Mouse (Mus musculus): ENCODE results near the gene Cacna2d3. TPM values are rescaled to one million over a fixed set of nuclear protein-coding genes. Genes with fewer than 3 reads are reported as not detected.

The Cacna2d3 gene
- total and polyA plus RNA-seq, 3 experiments: not detected

DNA sequence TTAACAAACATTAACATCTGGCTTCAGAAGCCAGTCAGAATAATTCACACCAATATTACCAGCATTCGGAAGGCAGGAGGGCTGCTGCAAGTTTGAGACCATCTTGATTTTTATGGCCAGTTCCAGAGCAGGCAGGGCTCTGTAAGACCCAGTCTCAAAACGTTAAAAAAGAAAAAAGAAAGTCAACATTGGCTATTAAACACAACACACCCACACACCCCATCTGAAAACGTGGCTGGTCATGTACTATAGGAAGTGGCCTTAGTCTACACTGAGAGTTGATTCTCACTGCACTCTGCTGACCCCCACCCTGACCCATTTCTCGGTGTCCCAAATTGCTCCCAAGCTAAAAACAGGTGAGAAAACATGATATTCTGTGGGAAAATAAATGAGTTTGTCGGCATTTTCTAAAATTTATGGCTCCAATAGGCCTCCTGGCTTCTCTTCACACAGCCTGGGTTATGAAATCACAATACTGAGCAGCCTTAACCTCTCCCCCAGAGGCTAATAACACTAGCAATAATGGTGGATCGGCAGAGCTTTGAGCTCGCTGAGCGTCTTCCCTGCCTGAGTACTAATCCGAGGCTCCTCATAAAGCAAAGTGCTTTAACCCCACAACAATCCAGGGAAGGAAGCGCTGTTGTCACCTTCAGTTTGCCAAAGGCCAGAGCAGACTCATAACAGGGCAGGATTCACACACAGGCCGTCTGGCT, 160.4 kb downstream of the Cacna2d3 start:
- H3K9me3 ChIP-seq (replicated peaks; ENCODE audit: insufficient read depth, low read length): no peaks in the 10 kb centered on the region
- no peaks in the 10 kb centered on the region for H3K79me2 ChIP-seq (ENCODE audit: control insufficient read depth, insufficient read depth, low read length, poor library complexity)
- no peaks in the 10 kb centered on the region for H3K27me3 ChIP-seq (ENCODE audit: control insufficient read depth in 1 of 2, insufficient read depth in 2 of 2, low read length in 2 of 2)
- no peak for DNase-seq (ENCODE audit: low read depth, low spot score)
- H3K36me3 ChIP-seq (ENCODE audit: control insufficient read depth in 1 of 2, insufficient read depth in 2 of 2, low read length in 2 of 2): no peaks in the 10 kb centered on the region
- no peak for TF ChIP-seq CTCF (IDR thresholded peaks at IDR 0.05 in 2 of 3, conservative IDR thresholded peaks at IDR 0.05 in 1 of 3; ENCODE audit: control insufficient read depth in 1 of 3, insufficient read depth in 1 of 3, low read depth in 2 of 3, low read length in 3 of 3, poor library complexity in 1 of 3, severe bottlenecking in 1 of 3)
- TF ChIP-seq NRF1 (IDR thresholded peaks at IDR 0.05; ENCODE audit: insufficient read depth, low read depth, low read length, poor library complexity, severe bottlenecking): no peak
- no peak for TF ChIP-seq UBTF (IDR thresholded peaks at IDR 0.05; ENCODE audit: borderline replicate concordance, insufficient read depth, low read depth, low read length)
- no peak for TF ChIP-seq E2F4 (IDR thresholded peaks at IDR 0.05; ENCODE audit: borderline replicate concordance, low read depth, low read length)
- TF ChIP-seq USF1 (IDR thresholded peaks at IDR 0.05; ENCODE audit: low read depth, low read length): no peak
- TF ChIP-seq ZNF384 (IDR thresholded peaks at IDR 0.05; ENCODE audit: low read depth, low read length): no peak
- TF ChIP-seq RCOR1 (IDR thresholded peaks at IDR 0.05; ENCODE audit: low read depth, low read length): no peak
- no peak for TF ChIP-seq GABPA (IDR thresholded peaks at IDR 0.05; ENCODE audit: low read depth, low read length)
- TF ChIP-seq ZC3H11A (IDR thresholded peaks at IDR 0.05; ENCODE audit: low read depth, low read length): no peak
- TF ChIP-seq JUND (IDR thresholded peaks at IDR 0.05; ENCODE audit: low read depth, low read length): no peak
- TF ChIP-seq GATA1 (IDR thresholded peaks at IDR 0.05; ENCODE audit: low read depth, low read length): no peak
- no peak for TF ChIP-seq TBP (IDR thresholded peaks at IDR 0.05; ENCODE audit: low read depth, low read length)
- TF ChIP-seq POLR2AphosphoS2 (IDR thresholded peaks at IDR 0.05; ENCODE audit: low read length): no peak
- no peak for TF ChIP-seq ZMIZ1 (IDR thresholded peaks at IDR 0.05; ENCODE audit: low read depth, low read length)
- no peak for TF ChIP-seq SMC3 (IDR thresholded peaks at IDR 0.05; ENCODE audit: low read depth, low read length)
- TF ChIP-seq MXI1 (IDR thresholded peaks at IDR 0.05; ENCODE audit: low read depth, low read length): no peak
- TF ChIP-seq ZKSCAN1 (IDR thresholded peaks at IDR 0.05; ENCODE audit: low read depth, low read length): no peak
- no peak for TF ChIP-seq MYB (IDR thresholded peaks at IDR 0.05; ENCODE audit: low read depth, low read length)
- TF ChIP-seq EP300 (IDR thresholded peaks at IDR 0.05; ENCODE audit: low read depth in 1 of 2, low read length in 2 of 2): no peak
- no peak for TF ChIP-seq MYC (IDR thresholded peaks at IDR 0.05; ENCODE audit: low read depth, low read length)
- H3K27ac ChIP-seq (ENCODE audit: control insufficient read depth, low read depth, low read length): no peak overlapping the region
- no peak overlapping the region for H3K9ac ChIP-seq (ENCODE audit: control insufficient read depth, low read depth, low read length, poor library complexity, severe bottlenecking)
- H3K4me3 ChIP-seq (ENCODE audit: control insufficient read depth in 1 of 2, insufficient read depth in 1 of 2, low read depth in 2 of 2, low read length in 2 of 2): no peak overlapping the region
- no peaks in the 10 kb centered on the region for H3K4me1 ChIP-seq (ENCODE audit: control insufficient read depth in 1 of 2, insufficient read depth in 2 of 2, low read length in 2 of 2)

DNA sequence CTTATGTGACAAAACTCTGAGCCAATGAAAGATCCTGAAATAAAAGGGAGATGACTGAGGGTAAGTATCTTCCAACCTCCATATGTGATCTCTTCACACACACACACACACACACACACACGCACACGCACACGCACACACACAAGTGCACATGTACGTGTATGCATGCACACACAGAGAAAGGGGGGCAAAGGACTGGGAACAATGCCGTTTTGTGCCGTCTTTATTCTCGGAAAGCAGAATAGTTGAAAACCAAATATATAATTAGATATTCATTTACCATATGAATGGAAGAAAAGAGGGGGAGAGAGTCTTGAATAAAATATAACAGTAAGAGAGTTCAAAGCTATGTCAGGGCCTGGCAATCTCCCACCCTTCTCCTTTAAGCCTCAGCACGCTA, 163.2 kb downstream of the Cacna2d3 start:
- no peaks in the 10 kb centered on the region for H3K9me3 ChIP-seq (replicated peaks; ENCODE audit: insufficient read depth, low read length)
- no peaks in the 10 kb centered on the region for H3K27me3 ChIP-seq (ENCODE audit: control insufficient read depth in 1 of 2, insufficient read depth in 2 of 2, low read length in 2 of 2)
- no peak for DNase-seq (ENCODE audit: low read depth, low spot score)
- H3K4me3 ChIP-seq (ENCODE audit: control insufficient read depth in 1 of 2, insufficient read depth in 1 of 2, low read depth in 2 of 2, low read length in 2 of 2): no peak overlapping the region
- H3K27ac ChIP-seq (ENCODE audit: control insufficient read depth, low read depth, low read length): no peak overlapping the region
- no peaks in the 10 kb centered on the region for H3K36me3 ChIP-seq (ENCODE audit: control insufficient read depth in 1 of 2, insufficient read depth in 2 of 2, low read length in 2 of 2)
- H3K4me1 ChIP-seq (ENCODE audit: control insufficient read depth in 1 of 2, insufficient read depth in 2 of 2, low read length in 2 of 2): no peaks in the 10 kb centered on the region
- H3K79me2 ChIP-seq (ENCODE audit: control insufficient read depth, insufficient read depth, low read length, poor library complexity): no peaks in the 10 kb centered on the region
- no peak overlapping the region for H3K9ac ChIP-seq (ENCODE audit: control insufficient read depth, low read depth, low read length, poor library complexity, severe bottlenecking)
- TF ChIP-seq RAD21 (IDR thresholded peaks at IDR 0.05; ENCODE audit: low read depth, low read length) (no peak), HCFC1 (IDR thresholded peaks at IDR 0.05; ENCODE audit: low read depth, low read length) (no peak), MAZ (IDR thresholded peaks at IDR 0.05; ENCODE audit: low read depth, low read length) (no peak), JUND (IDR thresholded peaks at IDR 0.05; ENCODE audit: low read depth, low read length) (no peak), ELF1 (IDR thresholded peaks at IDR 0.05; ENCODE audit: low read depth, low read length) (no peak), ZKSCAN1 (IDR thresholded peaks at IDR 0.05; ENCODE audit: low read depth, low read length) (no peak), ETS1 (IDR thresholded peaks at IDR 0.05; ENCODE audit: low read depth, low read length) (no peak), ZNF384 (IDR thresholded peaks at IDR 0.05; ENCODE audit: low read depth, low read length) (no peak), USF2 (IDR thresholded peaks at IDR 0.05; ENCODE audit: borderline replicate concordance in 1 of 2, insufficient read depth in 1 of 2, low read depth in 1 of 2, low read length in 2 of 2) (no peak), MAX (IDR thresholded peaks at IDR 0.05; ENCODE audit: low read length) (no peak), MEF2A (IDR thresholded peaks at IDR 0.05; ENCODE audit: extremely low read depth, insufficient replicate concordance, low read depth, low read length, poor library complexity, severe bottlenecking) (no peak), TAL1 (IDR thresholded peaks at IDR 0.05; ENCODE audit: low read length) (no peak), USF1 (IDR thresholded peaks at IDR 0.05; ENCODE audit: low read depth, low read length) (no peak), NELFE (IDR thresholded peaks at IDR 0.05; ENCODE audit: low read depth, low read length) (no peak), ZMIZ1 (IDR thresholded peaks at IDR 0.05; ENCODE audit: low read depth, low read length) (no peak), TCF12 (IDR thresholded peaks at IDR 0.05; ENCODE audit: low read depth, low read length) (no peak)

All from MEL (cell line).